Mouse (Mus musculus): Measurements from ENCODE around the gene Cmss1. TPM values are rescaled to one million over a fixed set of nuclear protein-coding genes. Genes with fewer than 3 reads are reported as not detected.

Gene Cmss1
- polyA plus RNA-seq, 2 experiments: 6.0 to 23.0 TPM

- 60% methylated on average over 5 of the region's 5 CpGs for WGBS (ENCODE audit: insufficient replicate concordance)
- ATAC-seq (ENCODE audit: insufficient read depth) (no peak), DNase-seq (ENCODE audit: low read depth in 3 of 3, low spot score in 3 of 3) (no peak)
- no peak overlapping the region for H3K4me2 ChIP-seq (ENCODE audit: low read depth)
- no peak overlapping the region for H3K27ac ChIP-seq
- no peak for TF ChIP-seq CTCF (IDR thresholded peaks at IDR 0.05; ENCODE audit: low read depth)
- no peak for TF ChIP-seq EP300 (IDR thresholded peaks at IDR 0.05; ENCODE audit: low read depth)
- no peak overlapping the region for H3K9ac ChIP-seq (replicated peaks)
- H3K9me3 ChIP-seq (ENCODE audit: control insufficient read depth, low read length): no peaks in the 10 kb centered on the region
- no peak overlapping the region for H3K4me3 ChIP-seq (ENCODE audit: insufficient read depth in 1 of 2, low read depth in 2 of 2, low read length in 2 of 2)
- no peaks in the 10 kb centered on the region for H3K27me3 ChIP-seq (ENCODE audit: control insufficient read depth, insufficient read depth, low read length)
- 0 out of 4 replicates have a peak, but pooled peaks cover 0 to 3% of the 10 kb centered on the region in 2 experiments for H3K4me1 ChIP-seq (replicated peaks; ENCODE audit: control insufficient read depth in 2 of 2, insufficient read depth in 2 of 2, low read length in 1 of 2)
- H3K36me3 ChIP-seq (replicated peaks; ENCODE audit: control insufficient read depth, insufficient read depth, low read depth): no peaks in the 10 kb centered on the region
These were observed 187.3 kb downstream of the Cmss1 start for GRCm38 (mm10) chr16:57419332-57419731.

- 46% methylated on average over 1 of the region's 1 CpGs for WGBS (ENCODE audit: insufficient replicate concordance)
- DNase-seq (ENCODE audit: low read depth in 3 of 3, low spot score in 3 of 3) (no peak), ATAC-seq (ENCODE audit: insufficient read depth) (no peak)
- H3K4me1 ChIP-seq (replicated peaks; ENCODE audit: control insufficient read depth in 2 of 2, insufficient read depth in 2 of 2, low read length in 1 of 2): 0 out of 4 replicates have a peak, but pooled peaks cover 0 to 3% of the 10 kb centered on the region in 2 experiments
- H3K9me3 ChIP-seq (ENCODE audit: control insufficient read depth, low read length): no peaks in the 10 kb centered on the region
- no peak for TF ChIP-seq EP300 (IDR thresholded peaks at IDR 0.05; ENCODE audit: low read depth)
- no peak for TF ChIP-seq CTCF (IDR thresholded peaks at IDR 0.05; ENCODE audit: low read depth)
- H3K4me2 ChIP-seq (ENCODE audit: low read depth): no peak overlapping the region
- no peak overlapping the region for H3K27ac ChIP-seq
- no peak overlapping the region for H3K4me3 ChIP-seq (ENCODE audit: insufficient read depth in 1 of 2, low read depth in 2 of 2, low read length in 2 of 2)
- H3K36me3 ChIP-seq (replicated peaks; ENCODE audit: control insufficient read depth, insufficient read depth, low read depth): no peaks in the 10 kb centered on the region
- no peak overlapping the region for H3K9ac ChIP-seq (replicated peaks)
- no peaks in the 10 kb centered on the region for H3K27me3 ChIP-seq (ENCODE audit: control insufficient read depth, insufficient read depth, low read length)
These were observed 188.7 kb downstream of the Cmss1 start for GRCm38 (mm10) chr16:57417955-57418354.

GRCm38 (mm10) chr16:57417017-57417416 lies 189.6 kb downstream of the Cmss1 start:
- Histone ChIP-seq H3K27me3 (ENCODE audit: control insufficient read depth, insufficient read depth, low read length) (no peaks in the 10 kb centered on the region), H3K27ac (no peak overlapping the region), H3K36me3 (replicated peaks; ENCODE audit: control insufficient read depth, insufficient read depth, low read depth) (no peaks in the 10 kb centered on the region), H3K9ac (replicated peaks) (no peak overlapping the region), H3K4me1 (replicated peaks; ENCODE audit: control insufficient read depth in 2 of 2, insufficient read depth in 2 of 2, low read length in 1 of 2) (0 out of 4 replicates have a peak, but pooled peaks cover 0 to 3% of the 10 kb centered on the region in 2 experiments), H3K9me3 (ENCODE audit: control insufficient read depth, low read length) (no peaks in the 10 kb centered on the region), H3K4me2 (ENCODE audit: low read depth) (no peak overlapping the region), H3K4me3 (ENCODE audit: insufficient read depth in 1 of 2, low read depth in 2 of 2, low read length in 2 of 2) (no peak overlapping the region)
- no peak for TF ChIP-seq CTCF (IDR thresholded peaks at IDR 0.05; ENCODE audit: low read depth)
- TF ChIP-seq EP300 (IDR thresholded peaks at IDR 0.05; ENCODE audit: low read depth): no peak
- DNase-seq (ENCODE audit: low read depth in 3 of 3, low spot score in 3 of 3) (no peak), ATAC-seq (ENCODE audit: insufficient read depth) (no peak)
- 72% methylated on average over 9 of the region's 9 CpGs for WGBS (ENCODE audit: insufficient replicate concordance)

GRCm38 (mm10) chr16:57416049-57416448 lies 190.6 kb downstream of the Cmss1 start:
- H3K27me3 ChIP-seq (ENCODE audit: control insufficient read depth, insufficient read depth, low read length): no peaks in the 10 kb centered on the region
- H3K27ac ChIP-seq: no peak overlapping the region
- no peaks in the 10 kb centered on the region for H3K4me1 ChIP-seq (replicated peaks; ENCODE audit: control insufficient read depth in 2 of 2, insufficient read depth in 2 of 2, low read length in 1 of 2)
- H3K9me3 ChIP-seq (ENCODE audit: control insufficient read depth, low read length): no peaks in the 10 kb centered on the region
- DNase-seq (ENCODE audit: low read depth in 3 of 3, low spot score in 3 of 3): no peak
- H3K36me3 ChIP-seq (replicated peaks; ENCODE audit: control insufficient read depth, insufficient read depth, low read depth): no peaks in the 10 kb centered on the region
- WGBS (ENCODE audit: insufficient replicate concordance): 78% methylated on average over 2 of the region's 2 CpGs
- no peak overlapping the region for H3K4me2 ChIP-seq (ENCODE audit: low read depth)
- no peak for ATAC-seq (ENCODE audit: insufficient read depth)
- no peak overlapping the region for H3K4me3 ChIP-seq (ENCODE audit: insufficient read depth in 1 of 2, low read depth in 2 of 2, low read length in 2 of 2)
- no peak overlapping the region for H3K9ac ChIP-seq (replicated peaks)
- TF ChIP-seq EP300 (IDR thresholded peaks at IDR 0.05; ENCODE audit: low read depth) (no peak), CTCF (IDR thresholded peaks at IDR 0.05; ENCODE audit: low read depth) (no peak)

- no peak overlapping the region for H3K4me2 ChIP-seq (ENCODE audit: low read depth)
- no peak overlapping the region for H3K27ac ChIP-seq
- no peak for DNase-seq (ENCODE audit: low read depth in 3 of 3, low spot score in 3 of 3)
- no peaks in the 10 kb centered on the region for H3K4me1 ChIP-seq (replicated peaks; ENCODE audit: control insufficient read depth in 2 of 2, insufficient read depth in 2 of 2, low read length in 1 of 2)
- TF ChIP-seq CTCF (IDR thresholded peaks at IDR 0.05; ENCODE audit: low read depth) (no peak), EP300 (IDR thresholded peaks at IDR 0.05; ENCODE audit: low read depth) (no peak)
- no peak overlapping the region for H3K4me3 ChIP-seq (ENCODE audit: insufficient read depth in 1 of 2, low read depth in 2 of 2, low read length in 2 of 2)
- ATAC-seq (ENCODE audit: insufficient read depth): no peak
- H3K9me3 ChIP-seq (ENCODE audit: control insufficient read depth, low read length): no peaks in the 10 kb centered on the region
- H3K27me3 ChIP-seq (ENCODE audit: control insufficient read depth, insufficient read depth, low read length): no peaks in the 10 kb centered on the region
- H3K9ac ChIP-seq (replicated peaks): no peak overlapping the region
- H3K36me3 ChIP-seq (replicated peaks; ENCODE audit: control insufficient read depth, insufficient read depth, low read depth): no peaks in the 10 kb centered on the region
- WGBS (ENCODE audit: insufficient replicate concordance): 49% methylated on average over 4 of the region's 4 CpGs
These were observed 193.9 kb downstream of the Cmss1 start for GRCm38 (mm10) chr16:57412766-57413165.
